Mouse (Mus musculus): Measurements from ENCODE around the gene Sec14l1.

Sec14l1 gene

DNA sequence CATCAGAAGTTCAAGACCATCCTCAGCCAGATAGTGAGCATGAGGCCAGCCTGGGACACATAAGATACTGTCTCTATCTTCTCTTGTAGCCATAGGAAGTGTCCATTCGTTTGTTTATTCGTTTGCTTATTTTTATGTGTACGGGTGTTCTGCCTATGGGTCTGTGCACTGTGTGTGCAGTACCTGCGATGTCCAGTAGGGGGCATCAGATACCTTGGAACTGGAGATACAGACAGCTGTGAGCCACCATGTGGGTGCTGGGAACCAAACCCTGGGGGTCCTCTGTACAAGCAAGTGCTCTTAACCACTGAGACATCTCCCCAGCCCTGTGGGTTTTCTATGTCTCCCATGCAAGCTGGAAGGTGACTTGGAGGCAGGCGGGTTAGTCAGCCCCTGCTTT lies 64.9 kb downstream of the Sec14l1 start:
- no peak for DNase-seq (ENCODE audit: low read depth, low spot score)

DNA sequence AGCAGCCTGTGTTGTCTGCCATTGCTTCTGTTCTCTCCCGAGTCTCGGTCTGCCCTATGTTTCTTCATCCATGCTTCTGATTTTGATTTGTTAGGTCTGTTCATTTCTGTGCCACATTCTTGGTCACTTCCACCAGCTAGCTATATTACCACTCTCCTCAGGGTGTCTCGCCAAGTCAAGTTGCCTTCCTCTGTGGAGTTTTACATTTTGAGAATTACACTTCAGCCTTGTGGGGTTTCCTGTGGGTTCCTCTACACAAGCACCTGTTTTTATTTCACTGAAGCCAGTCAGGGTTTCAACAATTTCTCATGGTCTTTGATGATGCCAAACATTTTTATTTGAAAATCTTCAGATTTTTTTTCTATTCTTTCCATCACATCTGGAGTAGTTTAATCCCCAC lies 67.8 kb downstream of the Sec14l1 start:
- no peak for DNase-seq (ENCODE audit: low read depth, low spot score)

DNA sequence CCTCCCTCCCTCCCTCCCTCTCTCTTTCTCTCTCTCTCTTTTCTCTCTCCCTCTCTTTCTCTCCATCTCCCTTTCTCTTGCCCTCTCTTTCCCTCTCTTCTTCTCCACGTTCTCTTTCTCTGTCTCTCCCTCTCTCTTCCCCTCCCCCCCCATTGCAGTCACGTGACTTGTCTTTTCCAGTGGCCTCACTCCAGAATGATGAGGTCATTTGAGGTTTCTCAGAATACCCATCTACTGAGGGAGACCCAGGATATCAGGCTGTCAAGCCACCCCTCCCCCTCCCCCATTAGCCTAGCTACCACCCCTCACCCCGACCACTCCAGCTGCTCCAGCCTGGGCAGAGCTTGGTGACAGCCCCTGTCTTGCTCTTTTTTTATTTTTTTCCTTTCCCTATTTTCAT lies 68.3 kb downstream of the Sec14l1 start:
- no peak for DNase-seq (ENCODE audit: low read depth, low spot score)

DNA sequence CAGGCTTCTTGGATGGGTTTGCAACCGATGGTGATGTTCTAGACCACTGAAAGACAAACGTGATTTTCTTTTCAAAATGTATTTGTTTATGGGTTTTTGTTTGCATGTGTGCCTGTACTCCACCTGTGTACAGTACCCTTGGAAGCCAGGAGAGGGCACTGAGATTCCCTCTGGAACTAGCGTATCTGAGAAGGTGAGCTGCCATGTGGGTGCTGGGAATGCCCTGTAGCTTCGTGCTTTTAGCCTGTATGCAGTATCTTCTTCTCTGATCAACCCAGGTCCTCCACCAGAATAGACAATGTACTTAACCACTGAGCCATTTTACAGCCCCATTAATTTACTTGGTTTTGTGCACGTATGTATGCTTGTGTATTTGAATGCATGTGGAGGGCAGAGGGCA lies 68.9 kb downstream of the Sec14l1 start:
- no peak for DNase-seq (ENCODE audit: low read depth, low spot score)

DNA sequence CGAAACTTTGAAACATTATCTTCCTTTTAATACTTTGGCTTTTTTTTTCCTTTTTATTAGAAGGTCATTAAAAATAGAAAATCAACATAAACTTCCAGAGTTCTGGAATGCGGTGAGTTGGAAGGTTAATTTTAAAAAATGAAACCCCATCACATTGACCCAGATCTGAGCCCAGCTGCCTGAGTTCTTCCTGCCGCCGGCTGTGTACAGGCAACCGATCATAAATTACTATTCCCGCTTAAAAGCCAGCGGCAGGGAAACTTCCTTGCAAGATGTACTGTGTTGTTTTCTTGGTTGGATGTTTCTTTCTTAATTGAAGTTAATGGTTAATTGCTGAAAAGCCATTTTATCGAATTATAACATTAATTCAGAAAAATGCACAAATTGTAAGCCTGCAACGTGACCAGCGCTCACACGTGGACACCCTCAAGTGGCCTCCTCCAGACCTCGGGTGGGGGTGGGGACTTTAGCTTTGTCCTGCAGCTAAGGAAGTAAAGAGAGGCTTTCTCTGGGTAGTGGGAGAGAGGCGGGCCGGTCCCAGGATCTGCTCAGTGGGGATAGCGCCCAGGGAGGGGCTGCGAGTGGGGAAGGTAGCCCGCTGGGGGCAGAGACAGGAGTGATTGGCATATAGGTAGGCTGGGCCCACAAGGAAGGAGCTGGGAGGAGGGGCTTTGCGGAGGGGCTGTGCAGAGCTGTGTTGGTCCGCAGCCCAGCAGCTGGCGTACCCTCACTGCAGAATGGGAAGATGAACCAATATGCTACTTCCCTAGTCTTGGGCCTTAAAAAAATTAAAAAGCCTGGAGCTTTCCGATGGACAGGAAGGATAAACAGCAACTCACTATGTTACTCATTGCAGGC lies 70.3 kb downstream of the Sec14l1 start:
- DNase-seq (ENCODE audit: low read depth, low spot score), result no peak

DNA sequence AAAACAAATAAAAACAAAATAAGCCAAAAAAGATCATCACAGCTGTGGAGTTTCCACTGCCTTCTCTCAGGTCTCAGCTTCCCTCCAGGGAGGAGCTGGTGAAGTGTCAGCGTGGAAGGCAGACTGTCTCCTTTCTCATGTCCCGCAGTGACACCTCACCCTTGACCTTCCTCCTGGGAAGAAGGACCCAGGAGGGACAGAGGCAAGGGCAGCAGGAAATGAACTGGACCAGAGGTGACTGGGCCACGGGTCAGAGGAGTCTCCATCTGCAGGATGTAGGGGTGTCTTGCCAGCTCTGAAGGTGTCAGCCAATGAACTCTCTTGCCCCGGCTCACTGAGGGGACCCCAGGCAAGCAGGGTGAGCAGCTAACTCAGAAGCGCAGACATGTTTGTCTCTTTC lies 76.6 kb downstream of the Sec14l1 start:
- no peak for DNase-seq (ENCODE audit: low read depth, low spot score)

DNA sequence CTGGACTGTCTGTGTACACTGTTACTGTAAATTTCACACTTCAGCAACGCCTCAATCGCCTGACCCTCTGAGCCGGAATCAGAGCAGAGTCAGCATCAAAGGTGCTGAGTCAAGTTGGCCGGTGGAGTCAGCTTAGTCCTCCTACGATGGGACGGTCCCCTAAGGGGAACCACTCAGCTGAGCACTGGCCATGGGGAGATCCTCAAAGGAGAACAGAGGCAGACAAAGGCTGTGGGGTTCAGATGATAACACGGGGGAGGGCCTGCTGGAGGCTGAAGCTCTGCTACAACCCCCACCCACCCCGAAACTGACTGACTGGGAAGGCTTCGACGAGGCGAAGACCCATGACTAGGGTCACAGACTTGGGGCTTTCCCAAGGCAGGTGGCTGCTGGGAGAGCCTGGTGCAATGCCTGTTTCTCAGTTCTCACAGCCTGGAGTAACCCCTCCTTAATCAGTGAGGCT lies 79.5 kb downstream of the Sec14l1 start:
- no peak for DNase-seq (ENCODE audit: low read depth, low spot score)

DNA sequence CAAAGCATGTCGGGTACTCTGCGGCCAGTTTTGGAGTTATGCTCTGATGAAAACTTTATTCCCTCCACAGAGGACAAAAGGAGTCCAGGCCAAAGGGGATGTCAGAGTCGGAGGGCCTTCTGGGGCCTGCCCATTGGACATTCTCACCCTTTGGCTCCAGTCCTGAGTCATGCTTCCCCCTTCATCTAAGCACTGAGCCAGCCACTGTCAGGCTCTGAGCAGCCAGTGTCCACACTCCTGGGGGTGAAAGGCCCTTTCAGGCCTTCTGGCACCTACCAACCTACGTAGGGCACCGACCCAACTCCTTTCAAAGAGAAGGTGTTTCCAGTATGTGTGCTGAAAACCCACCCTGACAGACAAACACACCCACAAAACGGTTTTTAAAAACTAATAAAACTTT lies 80.6 kb downstream of the Sec14l1 start:
- DNase-seq (ENCODE audit: low read depth, low spot score), result no peak

DNA sequence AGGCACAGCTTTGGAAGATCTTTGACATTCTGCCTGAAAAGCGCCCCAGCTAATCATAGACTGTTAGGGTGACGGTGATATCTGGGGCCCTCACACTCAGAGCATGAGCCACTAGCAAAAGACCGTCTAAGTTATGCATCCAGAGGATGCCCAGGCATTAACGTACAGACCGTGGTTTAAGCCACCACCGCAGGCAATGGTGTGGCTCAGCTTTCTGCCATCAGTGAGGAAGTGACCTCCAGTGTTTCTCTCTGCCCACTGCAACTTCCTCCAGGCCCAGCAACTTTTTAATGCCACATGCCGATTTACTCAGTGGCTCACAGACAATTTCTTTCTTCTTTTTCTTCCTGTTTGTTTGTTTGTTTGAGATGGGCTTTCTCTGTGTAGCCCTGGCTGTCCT lies 81.7 kb downstream of the Sec14l1 start:
- no peak for DNase-seq (ENCODE audit: low read depth, low spot score)

DNA sequence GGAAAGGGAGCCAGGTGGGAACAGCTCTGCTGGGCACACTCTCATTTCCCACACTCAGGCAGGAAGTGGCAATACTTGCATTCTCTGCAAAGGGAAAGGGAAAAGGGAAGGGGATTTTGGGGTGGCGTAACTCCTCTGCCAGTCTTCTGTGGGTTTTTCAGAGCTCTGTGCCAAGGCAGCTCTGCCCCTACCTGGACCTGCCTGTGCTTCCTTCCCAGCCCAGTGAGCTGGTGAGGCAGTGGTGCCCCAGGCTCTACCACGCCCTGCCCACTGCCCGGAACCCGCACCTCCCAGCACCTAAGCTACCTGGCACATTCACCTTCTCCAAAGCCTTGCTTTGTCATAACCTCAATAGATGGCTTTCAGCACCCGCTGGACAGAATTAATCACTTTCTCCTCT lies 83.2 kb downstream of the Sec14l1 start:
- no peak for DNase-seq (ENCODE audit: low read depth, low spot score)

DNA sequence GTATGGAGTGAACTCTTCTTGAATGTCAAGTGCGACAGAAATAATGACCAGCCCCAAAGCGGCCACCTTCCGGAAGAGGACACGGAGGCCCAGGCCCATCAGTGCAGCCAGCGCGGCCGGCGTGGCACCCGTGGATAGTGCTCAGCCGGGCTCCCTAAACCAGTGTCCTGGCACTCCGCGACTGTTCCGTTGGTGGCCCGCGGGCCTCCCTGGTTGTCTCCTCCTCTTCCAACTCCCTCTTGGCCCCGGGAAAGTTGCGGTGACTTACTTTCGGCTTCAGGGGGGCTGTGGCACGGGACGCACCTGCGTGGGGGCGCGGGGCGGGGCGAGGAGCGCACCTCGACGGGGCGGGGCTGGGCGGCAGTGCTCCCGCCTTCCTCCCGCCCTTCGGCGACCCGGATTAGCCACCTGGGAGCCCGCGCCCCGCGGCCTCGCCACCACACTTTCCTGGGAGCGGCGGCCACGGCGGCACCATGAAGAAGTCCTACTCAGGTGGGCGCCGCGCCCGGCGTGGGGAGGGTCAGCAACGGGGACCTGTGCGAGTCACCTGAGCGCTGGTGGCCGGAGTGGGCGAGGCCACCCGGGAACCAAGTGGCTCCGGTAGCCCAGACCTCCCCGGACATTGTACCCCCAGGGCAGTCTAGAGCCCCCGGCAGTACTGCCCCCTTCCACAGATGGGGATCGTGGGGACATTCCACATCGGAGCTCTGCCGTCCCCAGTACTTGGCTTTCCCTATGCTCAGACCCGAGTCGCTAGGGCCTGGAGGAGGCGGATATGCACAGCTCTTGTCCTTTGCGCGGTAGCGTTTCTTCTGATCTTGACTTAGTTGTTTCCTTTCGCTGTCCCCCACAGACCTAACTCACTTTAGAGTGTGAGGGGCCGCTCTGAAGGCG lies 84.6 kb downstream of the Sec14l1 start, which contains the start of gene Sept9:
Sept9 (plus strand) TSS at position 380 of the 894 bp plus-strand sequence.
- no peak for DNase-seq (ENCODE audit: low read depth, low spot score)

DNA sequence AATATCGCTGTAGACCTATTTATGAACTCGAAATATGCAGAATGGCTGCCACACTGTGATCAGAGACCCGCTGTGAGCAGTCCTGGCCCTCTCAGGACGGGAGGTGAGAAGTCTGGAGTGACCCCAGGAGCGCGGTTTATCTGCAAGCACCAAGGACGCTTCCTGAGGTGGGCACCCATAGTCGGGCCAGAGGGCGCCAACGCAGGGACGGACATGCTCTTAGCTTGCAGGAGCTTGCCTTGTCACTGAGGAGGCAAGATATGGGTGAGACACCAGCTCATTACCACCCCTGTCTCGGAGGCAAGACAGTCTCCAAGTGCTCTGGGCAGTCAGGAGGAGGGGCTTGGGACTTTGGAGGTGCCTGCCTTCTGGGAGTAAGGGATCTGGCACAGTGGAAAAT lies 86.9 kb downstream of the Sec14l1 start:
- no peak for DNase-seq (ENCODE audit: low read depth, low spot score)

DNA sequence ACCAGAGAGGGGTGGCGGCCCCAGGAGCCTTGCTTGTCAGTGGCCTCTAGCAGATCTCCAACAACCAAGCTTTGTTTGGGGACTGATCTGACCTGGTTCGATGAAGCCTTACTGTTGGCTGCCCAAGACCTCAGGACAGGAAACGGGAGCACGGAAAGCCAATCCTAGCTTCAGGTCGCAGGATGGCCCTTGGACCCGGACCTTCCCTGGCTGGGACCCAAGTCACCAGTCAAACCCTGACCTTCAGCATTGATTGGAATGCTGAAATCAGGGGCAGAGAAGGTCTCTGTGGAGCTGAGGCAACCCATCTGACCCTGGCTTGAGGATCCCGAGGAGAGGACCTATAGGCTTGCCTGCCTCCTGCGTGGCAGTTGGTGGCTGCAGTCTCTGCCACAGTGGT lies 89.6 kb downstream of the Sec14l1 start:
- no peak for DNase-seq (ENCODE audit: low read depth, low spot score)

DNA sequence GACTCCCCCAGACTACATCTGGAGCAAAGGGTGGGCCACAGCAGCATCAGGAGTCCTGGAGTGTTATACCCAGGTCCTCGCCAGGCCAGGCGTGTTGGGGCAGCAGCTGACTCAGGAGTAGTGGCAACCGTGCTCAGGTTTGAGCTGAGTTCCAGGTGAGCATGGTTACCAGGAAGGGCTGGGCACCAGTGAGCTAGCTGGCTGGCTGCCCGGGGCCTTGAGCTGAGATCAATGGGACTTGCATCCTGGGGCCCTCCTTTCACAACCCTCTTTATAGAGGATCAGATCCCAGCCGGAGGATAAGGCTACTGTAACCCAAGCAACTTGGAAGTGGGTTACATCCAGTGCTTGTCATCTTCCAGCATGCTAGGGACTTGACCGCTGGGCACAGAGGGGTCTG lies 90.1 kb downstream of the Sec14l1 start:
- DNase-seq (ENCODE audit: low read depth, low spot score), result no peak

DNA sequence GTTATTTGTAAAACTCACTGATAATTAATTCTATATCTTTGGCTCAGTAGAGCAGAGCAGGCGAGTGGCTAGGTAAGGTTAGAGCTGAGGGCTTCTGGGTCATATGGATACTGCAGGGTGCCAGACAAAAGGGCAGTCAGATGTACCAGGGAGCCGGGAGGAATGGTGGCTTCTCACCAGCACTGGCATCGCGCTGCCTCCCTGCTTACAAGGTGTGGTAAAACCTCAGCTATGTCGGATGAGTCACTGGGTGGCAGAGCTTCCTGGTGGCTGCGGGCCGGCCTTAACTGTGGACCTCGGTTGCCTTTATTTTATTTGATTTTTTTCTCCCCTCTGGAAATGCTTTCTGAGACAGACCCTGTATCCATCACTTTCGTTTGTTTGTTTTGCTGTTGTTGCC lies 90.5 kb downstream of the Sec14l1 start:
- no peak for DNase-seq (ENCODE audit: low read depth, low spot score)

DNA sequence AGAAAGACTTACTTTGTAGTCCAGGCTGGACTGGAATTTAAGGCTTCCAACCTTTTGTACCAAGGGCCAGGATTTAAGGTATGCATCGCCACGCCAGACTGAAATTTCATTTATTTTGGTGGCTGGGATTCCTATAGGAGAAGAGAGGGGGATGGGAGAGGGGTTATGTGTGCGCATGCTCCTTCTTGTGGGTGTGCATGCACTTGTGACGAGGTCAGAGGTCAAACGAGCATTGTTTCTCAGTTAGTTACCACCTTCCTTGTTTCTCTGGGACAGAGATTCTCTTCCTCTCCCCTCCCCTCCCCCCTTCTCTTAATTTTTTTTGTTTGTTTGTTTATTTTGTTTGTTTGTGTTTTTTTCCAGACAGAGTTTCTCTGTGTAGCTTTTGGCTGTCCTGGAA lies 92.5 kb downstream of the Sec14l1 start:
- no peak for DNase-seq (ENCODE audit: low read depth, low spot score)

DNA sequence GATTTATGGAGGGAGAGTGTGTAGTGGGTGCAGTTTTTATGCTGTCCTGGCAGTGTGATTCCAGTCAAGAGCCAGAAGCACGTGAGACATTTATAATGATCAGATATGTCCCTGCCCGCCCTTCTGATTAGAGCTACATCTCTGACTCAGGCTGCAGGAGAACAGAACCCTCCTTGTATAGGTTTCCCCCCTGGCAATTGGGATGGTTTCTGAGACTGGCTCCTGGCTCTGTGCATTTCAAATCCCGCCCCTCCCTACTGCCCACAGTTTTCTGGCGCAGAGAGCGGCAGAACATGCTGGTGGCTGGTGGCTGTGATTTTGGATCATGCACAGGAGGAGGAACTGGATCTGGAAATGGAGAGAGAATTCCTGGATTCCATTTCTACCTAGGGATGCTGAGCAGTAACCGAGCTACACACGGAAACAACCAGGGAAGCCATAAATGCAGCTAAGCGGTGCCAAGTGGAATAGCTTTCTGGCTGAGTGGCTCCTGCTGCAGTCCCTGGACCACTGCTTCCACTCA lies 93.2 kb downstream of the Sec14l1 start:
- peak; percentile 76 for DNase-seq (ENCODE audit: low read depth, low spot score)

Measured in brain, adult 2 months (tissue).